Mouse (Mus musculus) CH12.LX (cell line): ENCODE measurements around the gene Gm49387.
A peak's percentile ranks its signal among the peaks of the same experiment; 100 is the strongest.

Source experiments
- CTCF ChIP-seq, 2 experiments: IDR thresholded peaks in 1 of 2; conservative IDR thresholded peaks in 1 of 2; 2 replicates each; pipeline ENCODE4 v1.5.1; 2011 to 2012; ENCODE audit warnings: low read depth in 2 of 2, low read length in 2 of 2, improper control_type of control experiment in 1 of 2, inconsistent platforms in 1 of 2, mild to moderate bottlenecking in 1 of 2, moderate library complexity in 1 of 2
- EP300 ChIP-seq: IDR thresholded peaks from 2 replicates; pipeline ENCODE4 v1.6.1; 2011; ENCODE audit warnings: low read length, improper control_type of control experiment
- ETS1 ChIP-seq: conservative IDR thresholded peaks from 2 replicates; pipeline ENCODE4 v1.6.1; 2012; ENCODE audit warnings: low read depth, mild to moderate bottlenecking, inconsistent platforms, low read length, improper control_type of control experiment, moderate library complexity
- HCFC1 ChIP-seq: IDR thresholded peaks from 2 replicates; pipeline ENCODE4 v1.6.1; 2012; ENCODE audit warnings: low read depth, mild to moderate bottlenecking, inconsistent platforms, low read length, improper control_type of control experiment
- KAT2A ChIP-seq: IDR thresholded peaks from 2 replicates; pipeline ENCODE4 v1.6.1; 2012; ENCODE audit warnings: low read length, improper control_type of control experiment, inconsistent platforms; ENCODE audit not compliant: insufficient replicate concordance
- MAFK ChIP-seq: IDR thresholded peaks from 2 replicates; pipeline ENCODE4 v1.6.1; 2011; ENCODE audit warnings: low read length, improper control_type of control experiment; ENCODE audit not compliant: insufficient replicate concordance
- MAZ ChIP-seq: IDR thresholded peaks from 2 replicates; pipeline ENCODE4 v1.6.1; 2012; ENCODE audit warnings: low read depth, mild to moderate bottlenecking, inconsistent platforms, low read length, improper control_type of control experiment, moderate library complexity
- MEF2A ChIP-seq: IDR thresholded peaks from 2 replicates; pipeline ENCODE4 v1.6.1; 2014; ENCODE audit warnings: low read depth, mild to moderate bottlenecking, inconsistent platforms, low read length, improper control_type of control experiment, borderline replicate concordance
- NELFE ChIP-seq: IDR thresholded peaks from 2 replicates; pipeline ENCODE4 v1.6.1; 2011; ENCODE audit warnings: low read depth, low read length, improper control_type of control experiment
- POLR2A ChIP-seq: IDR thresholded peaks from 2 replicates; pipeline ENCODE4 v1.6.1; 2011; ENCODE audit warnings: low read depth, mild to moderate bottlenecking, improper control_type of control experiment, low read length
- POLR2AphosphoS2 ChIP-seq: IDR thresholded peaks from 2 replicates; pipeline ENCODE4 v1.6.1; 2011; ENCODE audit warnings: low read depth, low read length, improper control_type of control experiment
- TCF12 ChIP-seq: IDR thresholded peaks from 2 replicates; pipeline ENCODE4 v1.6.1; 2014; ENCODE audit warnings: low read depth, mild to moderate bottlenecking, inconsistent platforms, low read length, improper control_type of control experiment
- ZC3H11A ChIP-seq: IDR thresholded peaks from 2 replicates; pipeline ENCODE4 v1.6.1; 2012; ENCODE audit warnings: low read depth, mild to moderate bottlenecking, inconsistent platforms, low read length, improper control_type of control experiment

GRCm38 (mm10) chr14:31662555-31663211 is 22.0 kb upstream of the Gm49387 start:
- TF ChIP-seq CTCF (conservative IDR thresholded peaks at IDR 0.05 in 1 of 2, IDR thresholded peaks at IDR 0.05 in 1 of 2; ENCODE audit: low read depth in 2 of 2, low read length in 2 of 2) (no peak), POLR2AphosphoS2 (no peak), EP300 (peak; percentile 26; the same call in 1 of the 2 replicates), ETS1 (no peak), POLR2A (no peak), NELFE (no peak), TCF12 (peak; percentile 28; the same call in 1 of the 2 replicates), ZC3H11A (no peak), MAZ (no peak), MAFK (no peak), KAT2A (no peak), HCFC1 (no peak), MEF2A (no peak)
